Mouse (Mus musculus) fibroblast of lung, adult 2 months (primary cell): Measurements from ENCODE around the gene Plekhh2.

Source experiments
- DNase-seq: peaks from one replicate; pipeline ENCODE4 v3.0.0-alpha.2; 2011; ENCODE audit warnings: low read depth

The Plekhh2 gene

DNA sequence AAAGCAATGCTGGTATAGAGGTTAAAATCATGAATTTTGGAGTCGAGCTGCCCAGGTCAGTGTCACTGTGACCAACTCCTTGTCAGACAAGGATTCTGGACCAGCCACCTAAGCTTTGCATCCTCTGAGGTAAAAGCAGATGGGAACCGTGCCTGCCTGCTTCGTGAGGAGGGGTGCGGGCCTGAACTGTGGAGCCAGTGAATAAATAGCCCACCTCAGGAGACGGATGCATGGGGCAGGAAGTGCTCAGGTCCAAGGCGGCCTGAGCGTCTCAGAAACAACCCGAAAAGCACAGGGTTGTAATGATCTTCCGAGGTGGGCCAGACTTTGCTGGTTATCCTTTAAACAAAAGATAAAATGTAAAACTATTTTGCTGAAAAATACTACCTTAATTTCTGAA lies 133.4 kb downstream of the Plekhh2 start:
- no peak for DNase-seq

DNA sequence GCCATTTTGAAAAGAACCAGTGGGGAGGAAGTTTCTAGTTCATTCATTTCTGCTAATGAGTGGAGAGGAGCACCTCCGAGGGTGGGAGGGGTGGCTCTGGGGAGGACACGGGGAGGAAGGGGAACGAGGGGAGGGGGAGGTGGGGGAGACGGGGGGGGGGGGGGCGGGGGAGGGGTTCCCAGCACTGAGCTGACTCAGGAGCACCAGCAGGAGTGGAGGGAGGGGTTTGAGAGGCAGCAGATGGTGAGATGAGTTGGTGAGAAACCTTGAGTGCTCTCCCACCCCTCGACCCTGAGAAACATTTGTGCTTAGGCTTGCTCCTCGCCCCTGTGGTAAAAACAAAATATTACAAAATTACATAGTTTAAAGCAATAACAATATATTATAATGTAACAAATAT lies 134.2 kb downstream of the Plekhh2 start:
- DNase-seq: no peak

DNA sequence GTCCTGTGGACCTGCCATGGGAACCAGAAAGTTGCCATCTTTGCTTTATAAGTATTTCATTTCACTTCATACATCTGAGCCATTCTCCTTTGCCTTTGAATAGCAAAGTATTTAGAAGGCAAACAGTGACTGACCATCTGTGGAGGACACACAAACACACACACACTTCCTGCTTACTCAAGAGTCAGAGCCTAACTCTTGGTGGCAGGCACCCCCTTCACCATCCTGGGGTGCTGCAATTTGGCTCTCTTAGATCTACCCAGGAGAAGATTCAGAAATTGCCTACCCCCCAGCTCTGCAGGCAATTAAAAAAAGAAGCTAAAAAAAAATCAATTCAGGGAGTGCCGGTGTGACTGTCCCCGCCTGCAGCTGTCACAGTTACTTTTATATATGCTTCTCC lies 134.8 kb downstream of the Plekhh2 start:
- DNase-seq: no peak

DNA sequence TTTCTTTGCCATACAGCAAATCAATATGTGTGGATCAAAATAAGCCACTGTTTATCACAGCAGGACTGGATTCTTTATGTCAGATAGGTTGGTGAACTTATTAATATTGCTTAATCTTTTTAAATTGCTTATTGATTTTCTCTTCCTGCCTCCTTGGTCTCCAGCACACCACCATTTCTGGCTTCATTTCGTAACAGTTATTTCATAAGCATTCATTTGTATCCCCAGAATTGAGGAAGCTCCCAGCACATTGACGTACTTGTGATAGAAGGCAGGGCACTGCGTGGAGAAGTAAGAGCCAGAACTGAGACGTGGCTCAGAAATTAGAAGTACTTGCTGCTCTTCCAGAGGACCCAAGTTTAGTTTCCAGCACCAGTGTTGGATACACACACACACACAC lies 135.9 kb downstream of the Plekhh2 start:
- DNase-seq: no peak

- no peak for DNase-seq
Observed at GRCm38 (mm10) chr17:84650302-84651017, 138.8 kb downstream of the Plekhh2 start.

DNA sequence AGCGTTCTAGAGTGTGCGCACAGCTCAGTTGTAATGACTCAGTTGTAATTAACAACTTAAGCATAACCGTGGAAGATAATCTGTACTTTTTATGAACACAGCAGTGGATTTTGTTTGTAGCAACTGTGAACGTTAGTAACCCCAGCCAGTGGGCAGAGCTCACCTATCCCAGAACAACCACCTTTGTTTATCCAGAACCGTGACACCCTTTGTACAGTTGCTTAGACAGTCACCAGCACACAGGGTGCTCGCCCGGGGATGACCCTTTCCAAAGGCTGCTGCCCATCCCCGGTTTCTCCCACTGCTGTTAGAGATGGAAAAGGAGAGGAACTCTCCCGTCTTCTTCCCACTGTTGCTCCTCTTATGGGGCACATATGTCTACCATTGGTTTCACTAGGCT lies 141.8 kb downstream of the Plekhh2 start:
- DNase-seq: no peak

DNA sequence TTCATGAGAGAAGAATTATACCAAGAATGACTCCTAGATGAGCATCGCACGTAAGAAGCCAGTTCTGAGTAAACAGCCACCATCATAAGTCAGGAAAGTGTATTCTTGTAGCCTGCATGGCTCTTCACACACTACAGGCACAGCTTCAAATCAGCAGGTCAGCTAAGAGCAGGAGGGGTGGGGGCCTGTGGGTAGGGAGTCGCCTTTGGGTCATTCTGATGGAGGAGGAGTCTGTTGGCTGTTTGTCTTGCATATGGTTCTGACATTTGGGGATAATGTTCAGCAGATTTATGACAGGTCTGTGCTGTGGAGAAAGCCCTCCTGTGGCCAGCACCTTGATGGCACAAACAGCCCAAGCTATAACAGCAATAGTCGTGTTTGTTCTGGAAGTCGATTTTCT lies 144.5 kb downstream of the Plekhh2 start:
- DNase-seq: no peak

GRCm38 (mm10) chr17:84656653-84657421 lies 145.1 kb downstream of the Plekhh2 start:
- DNase-seq: no peak

DNA sequence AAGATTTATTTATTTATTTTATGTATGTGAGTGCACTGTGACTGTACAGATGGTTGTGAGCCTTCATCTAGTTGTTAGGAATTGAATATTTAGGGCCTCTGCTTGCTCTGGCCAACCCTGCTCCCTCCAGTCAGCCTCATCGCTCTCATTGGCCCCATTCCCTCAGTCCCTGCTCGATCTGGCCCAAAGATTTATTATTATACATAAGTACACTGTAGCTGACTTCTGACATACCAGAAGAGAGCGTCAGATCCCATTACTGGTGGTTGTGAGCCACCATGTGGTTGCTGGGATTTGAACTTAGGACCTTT lies 145.7 kb downstream of the Plekhh2 start:
- DNase-seq: no peak

GRCm38 (mm10) chr17:84657782-84658181 lies 146.1 kb downstream of the Plekhh2 start:
- DNase-seq: no peak

GRCm38 (mm10) chr17:84658195-84658594 lies 146.5 kb downstream of the Plekhh2 start:
- no peak for DNase-seq

- DNase-seq: no peak
Observed at GRCm38 (mm10) chr17:84658951-84659350, 147.3 kb downstream of the Plekhh2 start.

DNA sequence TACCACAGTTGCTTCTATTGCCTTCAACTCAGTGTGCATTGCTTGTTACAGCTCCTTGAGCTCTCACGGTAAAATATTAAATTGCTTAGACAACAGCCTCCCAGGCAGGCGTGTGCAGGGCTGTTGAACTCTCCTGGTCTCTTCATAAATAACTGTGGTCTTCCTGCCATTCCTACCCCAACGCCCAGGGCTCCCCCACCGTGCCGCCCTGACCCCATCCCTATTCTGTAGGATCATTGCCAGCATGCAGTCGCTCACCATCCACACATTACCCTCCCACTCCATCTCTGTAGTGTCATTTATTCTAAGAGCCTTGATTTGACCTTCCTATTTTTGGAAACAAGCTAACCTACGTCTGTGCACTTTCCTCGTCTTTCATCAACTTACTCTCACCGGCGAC lies 153.4 kb downstream of the Plekhh2 start:
- DNase-seq: no peak

DNA sequence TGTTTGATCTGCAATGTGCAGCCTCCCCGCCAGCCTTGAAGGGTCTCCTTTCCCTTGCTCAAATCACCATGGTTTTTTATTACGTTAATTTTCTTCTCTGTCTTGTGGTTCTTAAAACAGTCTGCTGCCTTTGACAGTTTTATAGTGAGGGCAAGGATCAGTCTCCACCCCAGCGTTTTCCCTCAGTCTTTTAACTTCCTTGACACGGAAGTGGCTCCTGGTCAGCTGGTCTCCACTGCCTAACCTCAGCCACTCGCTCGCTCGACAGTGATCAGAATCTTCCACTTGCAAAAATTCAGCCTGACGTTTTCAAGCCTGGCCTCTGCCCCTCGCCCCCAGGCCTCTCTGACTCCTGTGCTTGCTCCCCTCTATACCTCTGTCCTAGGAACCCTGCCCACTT lies 154.0 kb downstream of the Plekhh2 start:
- no peak for DNase-seq

- DNase-seq: no peak
Observed at GRCm38 (mm10) chr17:84667848-84668247, 156.2 kb downstream of the Plekhh2 start.
